ENCODE assay signal across 8 mouse cellular contexts in genomic region chr7:25076663-25077413, GRCm38 (mm10). TPM values are rescaled to one million over a fixed set of nuclear protein-coding genes. Genes with fewer than 3 reads are reported as not detected.
A peak's percentile ranks its signal among the peaks of the same experiment; 100 is the strongest.
DNase-seq lines count a peak whose midpoint lies in the region; ATAC-seq and TF ChIP-seq lines count a peak whose summit lies in the region.

No protein-coding gene starts in this region.

- CTCF ChIA-PET in Patski (lab: Charles Lee) = no interaction called here

- peak overlapping the region; percentile 75 for H3K4me2 ChIP-seq in hindbrain, embryonic 13.5 days

- peaks cover 44% of the 10 kb centered on the region for H3K4me1 ChIP-seq in hindbrain, embryonic 13.5 days (replicated peaks)

- POLR2A ChIA-PET in Patski (lab: Charles Lee) = interaction anchor here (0.7 kb wide), 1 partner anchor 777 kb away, joined by 7 read pairs; no protein-coding TSS in a partner anchor

- peak overlapping the region; percentile 96 for H3K9ac ChIP-seq in hindbrain, embryonic 13.5 days

- WGBS in hindbrain, embryonic 13.5 days = under 1% methylated on average over 56 of the region's 56 CpGs

- peak overlapping the region; percentile 83 for H3K4me3 ChIP-seq in hindbrain, embryonic 13.5 days

- peak; percentile 98 for ATAC-seq in Patski
- peak; percentile 98 for ATAC-seq in hindbrain, embryonic 13.5 days (ENCODE audit: low FRiP score)

- H3K27me3 ChIP-seq in Patski = no peaks in the 10 kb centered on the region
- H3K27me3 ChIP-seq in hindbrain, embryonic 13.5 days = no peaks in the 10 kb centered on the region

- no peaks in the 10 kb centered on the region for H3K9me3 ChIP-seq in hindbrain, embryonic 13.5 days

- in situ Hi-C loops in Patski (cut with MboI; ENCODE audit: low pct_unique_long_range_greater_than_20kb) = no loop called here

- no peak for TF ChIP-seq CTCF in Patski (IDR thresholded peaks at IDR 0.05)

- DNase-seq in Patski (ENCODE audit: low read depth, low spot score) = peak; percentile 99
- DNase-seq in cerebellum, postnatal 14 days = peak; percentile 96 to 97
- DNase-seq in frontal cortex, postnatal 14 days (ENCODE audit: low spot score in 2 of 2) = peak; percentile 97 to 99
- DNase-seq in layer of hippocampus, postnatal 25 days (ENCODE audit: extremely low spot score in 1 of 2, low spot score in 1 of 2) = peak; percentile 84 to 92
- DNase-seq in lung, postnatal 25 days (ENCODE audit: low spot score) = peak; percentile 99
- DNase-seq in retina, embryonic 14.5 days (ENCODE audit: low spot score) = peak; percentile 99
- DNase-seq in thymus, postnatal 4 days = peak; percentile 95

- peaks cover 25% of the 10 kb centered on the region for H3K36me3 ChIP-seq in hindbrain, embryonic 13.5 days

- peak overlapping the region; percentile 95 for H3K27ac ChIP-seq in hindbrain, embryonic 13.5 days

RNA-seq across cellular contexts. Expression of gene Zfp574, which starts 4.5 kb away (rescaled TPM):
- 30.0 TPM for polyA plus RNA-seq in Patski (2021)
- 33.8 and 34.0 TPM in 2 replicates for polyA plus RNA-seq in hindbrain, embryonic 13.5 days (2015; fragmentation: Nextera tagmentation; extraction: Ambion mirVana)
- 10 to 100 TPM; 29.2 to 29.6 TPM for total RNA-seq in layer of hippocampus, postnatal 25 days (2021)

RNA-seq across cellular contexts. Expression of gene Grik5, which starts 4.7 kb away (rescaled TPM):
- polyA plus RNA-seq in Patski (2021) = 49.5 TPM
- polyA plus RNA-seq in hindbrain, embryonic 13.5 days (2015; fragmentation: Nextera tagmentation; extraction: Ambion mirVana) = 16.1 and 18.0 TPM in 2 replicates
- 100 to 1,000 TPM; 225 to 267 TPM for total RNA-seq in layer of hippocampus, postnatal 25 days (2021)

Comparison
In these comparisons a context has a peak if more than half of its experiments do, and no peak if none do; other contexts are left out.
1. Peak in every context shown above with its lines: DNase-seq, ATAC-seq, H3K4me3 ChIP-seq and H3K27ac ChIP-seq.